Mouse (Mus musculus) heart, adult 2 months (tissue): Measurements from ENCODE around the gene Eea1. TPM values are rescaled to one million over a fixed set of nuclear protein-coding genes. Genes with fewer than 3 reads are reported as not detected.

Experiments
- DNase-seq, 2 experiments: peaks; one replicate each; pipeline ENCODE4 v3.0.0; 2021
- H3K27ac ChIP-seq: fragments of 200-600 bp; 2 replicates; pipeline ENCODE4 v1.8.1; 2022
- H3K27me3 ChIP-seq: fragments of 200-500 bp; 2 replicates; pipeline ENCODE4 v1.6.1; 2012; ENCODE audit warnings: mild to moderate bottlenecking, low read length, inconsistent platforms, mixed read lengths; ENCODE audit not compliant: control insufficient read depth, insufficient read depth
- H3K36me3 ChIP-seq: fragments of 200-500 bp; 2 replicates; pipeline ENCODE4 v1.6.1; 2012; ENCODE audit warnings: low read length, inconsistent platforms; ENCODE audit not compliant: control insufficient read depth, insufficient read depth
- H3K4me1 ChIP-seq: fragments of 200-500 bp; 2 replicates; pipeline ENCODE4 v1.6.1; 2011; ENCODE audit warnings: low read length; ENCODE audit not compliant: control insufficient read depth, insufficient read depth
- H3K4me3 ChIP-seq: fragments of 200-600 bp; 2 replicates; pipeline ENCODE4 v1.8.1; 2022
- H3K79me2 ChIP-seq: fragments of 200-500 bp; replicated peaks from 2 replicates; pipeline ENCODE4 v1.6.1; 2012; ENCODE audit warnings: mild to moderate bottlenecking, inconsistent platforms, low read length, moderate library complexity, mixed read lengths; ENCODE audit not compliant: control insufficient read depth, insufficient read depth
- H3K9ac ChIP-seq: fragments of 200-500 bp; 2 replicates; pipeline ENCODE4 v1.6.1; 2012; ENCODE audit warnings: low read depth, mild to moderate bottlenecking, control low read depth, inconsistent platforms, low read length, mixed read lengths
- CTCF ChIP-seq: fragments of 200-600 bp; IDR thresholded peaks from 2 replicates; pipeline ENCODE4 v1.8.1; 2022; ENCODE audit warnings: antibody characterized with exemption, mild to moderate bottlenecking, moderate library complexity
- EP300 ChIP-seq: fragments of 200-500 bp; IDR thresholded peaks from 2 replicates; pipeline ENCODE4 v1.6.1; 2011; ENCODE audit warnings: low read depth, low read length, control low read depth; ENCODE audit not compliant: insufficient read depth
- POLR2A ChIP-seq: fragments of 200-500 bp; IDR thresholded peaks from 2 replicates; pipeline ENCODE4 v1.6.1; 2011; ENCODE audit warnings: mild to moderate bottlenecking, low read depth, low read length, control low read depth; ENCODE audit not compliant: insufficient read depth
- WGBS: fragments of 180-500 bp; shearing (Covaris S2); methylation state at CpG from one replicate; pipeline ENCODE4 v1.1.7; 2018; 5-methylcytosine and 5-hydroxymethylcytosine counted together
- intact Hi-C: fragments of 180-260 bp; cut with DNase I; formaldehyde crosslinking; loops from one replicate; pipeline ENCODE4 v1.15.1; 2025
- polyA plus RNA-seq: library from polyadenylated mRNA; depleted of rRNA; stranded (reverse); fragments of >200 nt; gene quantifications from 2 replicates; pipeline ENCODE4 v1.2.3, GENCODE M21; 2012
- total RNA-seq, 2 experiments: library from RNA; stranded (reverse); gene quantifications; 2 replicates each; pipeline ENCODE4 v1.2.3; 2021

Gene Eea1
- total and polyA plus RNA-seq, 3 experiments, result 3.1 to 30.9 (median 30.3) TPM

DNA sequence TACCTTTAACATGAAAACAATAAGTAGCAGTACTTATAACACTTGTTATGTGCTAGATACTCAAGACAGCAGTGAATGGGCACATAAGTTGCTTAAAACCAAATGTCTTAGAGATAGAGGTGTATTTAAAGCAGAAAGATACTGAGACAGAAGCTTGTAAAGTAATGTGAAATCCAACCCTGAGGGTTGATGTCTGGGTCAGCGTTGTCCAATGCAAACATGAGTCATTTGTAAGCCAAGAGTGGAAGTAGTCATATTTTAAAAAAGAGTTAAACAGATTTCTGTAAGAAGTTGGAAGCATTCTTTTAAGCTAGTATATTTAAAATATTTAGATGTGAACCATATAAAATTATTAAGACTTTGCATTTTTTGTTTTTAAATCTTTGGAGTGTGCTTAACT is 4.6 kb downstream of the Eea1 start:
- intact Hi-C loops, result no loop called here

DNA sequence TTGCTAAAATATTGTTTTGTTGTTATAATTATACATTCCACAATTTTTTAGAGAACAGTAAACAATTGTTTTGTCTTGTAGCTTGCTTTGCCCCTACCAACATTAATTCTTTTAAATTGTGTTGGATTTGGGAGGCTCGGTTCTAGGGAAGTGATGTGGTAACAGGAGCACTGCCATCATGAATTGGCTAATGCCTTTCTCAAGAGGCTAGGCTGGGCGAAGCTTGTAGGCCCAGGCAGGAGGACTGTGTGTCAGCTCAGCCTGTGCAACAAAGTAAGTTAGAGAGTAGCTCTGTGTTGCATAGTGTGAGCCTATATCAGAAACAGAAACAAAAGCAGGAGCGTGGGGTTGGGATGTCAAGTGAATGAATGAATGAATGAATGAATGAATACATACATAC is 9.0 kb downstream of the Eea1 start:
- no peak for DNase-seq
- Histone ChIP-seq H3K9ac (no peak overlapping the region), H3K79me2 (peaks cover 6% of the 10 kb centered on the region), H3K36me3 (no peaks in the 10 kb centered on the region; the same call in 1 of the 2 replicates), H3K27ac (no peak overlapping the region), H3K4me3 (no peak overlapping the region), H3K27me3 (no peaks in the 10 kb centered on the region), H3K4me1 (no peaks in the 10 kb centered on the region; the same call in 1 of the 2 replicates)
- intact Hi-C loops, result no loop called here
- 93% methylated on average over 3 of the region's 3 CpGs for WGBS
- no peak for TF ChIP-seq POLR2A
- no peak for TF ChIP-seq EP300
- no peak for TF ChIP-seq CTCF

More for the DNA sequence above, 4.6 kb downstream of the Eea1 start:
- H3K27me3 ChIP-seq, result no peaks in the 10 kb centered on the region
- peaks cover 10% of the 10 kb centered on the region for H3K36me3 ChIP-seq
- DNase-seq, result no peak
- H3K27ac ChIP-seq, result no peak overlapping the region
- H3K4me1 ChIP-seq, result peaks cover 5% of the 10 kb centered on the region
- peaks cover 10% of the 10 kb centered on the region for H3K79me2 ChIP-seq
- 94% methylated on average over 1 of the region's 1 CpGs for WGBS
- TF ChIP-seq CTCF, result no peak
- no peak for TF ChIP-seq POLR2A
- no peak for TF ChIP-seq EP300
- no peak overlapping the region for H3K9ac ChIP-seq
- no peak overlapping the region for H3K4me3 ChIP-seq

GRCm38 (mm10) chr10:95950194-95950593 is 9.7 kb downstream of the Eea1 start:
- TF ChIP-seq CTCF, result no peak
- TF ChIP-seq POLR2A, result no peak
- no peak for TF ChIP-seq EP300
- Histone ChIP-seq H3K4me3 (no peak overlapping the region), H3K27ac (no peak overlapping the region), H3K79me2 (peaks cover 7% of the 10 kb centered on the region), H3K36me3 (no peaks in the 10 kb centered on the region; the same call in 1 of the 2 replicates), H3K4me1 (no peaks in the 10 kb centered on the region; the same call in 1 of the 2 replicates), H3K9ac (no peak overlapping the region), H3K27me3 (no peaks in the 10 kb centered on the region)
- WGBS, result 87% methylated on average over 5 of the region's 5 CpGs
- DNase-seq, result no peak
- intact Hi-C loops, result no loop called here

- Histone ChIP-seq H3K9ac (no peak overlapping the region), H3K27me3 (no peaks in the 10 kb centered on the region), H3K4me1 (no peaks in the 10 kb centered on the region; the same call in 1 of the 2 replicates), H3K4me3 (no peak overlapping the region), H3K27ac (no peak overlapping the region), H3K79me2 (peaks cover 7% of the 10 kb centered on the region), H3K36me3 (no peaks in the 10 kb centered on the region; the same call in 1 of the 2 replicates)
- intact Hi-C loops, result no loop called here
- TF ChIP-seq POLR2A, result no peak
- 93% methylated on average over 4 of the region's 4 CpGs for WGBS
- no peak for DNase-seq
Measured at GRCm38 (mm10) chr10:95950797-95951196, 10.3 kb downstream of the Eea1 start.

- H3K27me3 ChIP-seq, result no peaks in the 10 kb centered on the region
- no peak overlapping the region for H3K9ac ChIP-seq
- H3K4me1 ChIP-seq, result peaks cover 2% of the 10 kb centered on the region
- 88% methylated on average over 2 of the region's 2 CpGs for WGBS
- H3K27ac ChIP-seq, result no peak overlapping the region
- H3K4me3 ChIP-seq, result no peak overlapping the region
- TF ChIP-seq EP300 (no peak), POLR2A (no peak), CTCF (no peak)
- H3K36me3 ChIP-seq, result no peaks in the 10 kb centered on the region; the same call in 1 of the 2 replicates
- H3K79me2 ChIP-seq, result peaks cover 7% of the 10 kb centered on the region
- no peak for DNase-seq
- intact Hi-C loops, result no loop called here
Measured at GRCm38 (mm10) chr10:95951346-95951745, 10.9 kb downstream of the Eea1 start.

DNA sequence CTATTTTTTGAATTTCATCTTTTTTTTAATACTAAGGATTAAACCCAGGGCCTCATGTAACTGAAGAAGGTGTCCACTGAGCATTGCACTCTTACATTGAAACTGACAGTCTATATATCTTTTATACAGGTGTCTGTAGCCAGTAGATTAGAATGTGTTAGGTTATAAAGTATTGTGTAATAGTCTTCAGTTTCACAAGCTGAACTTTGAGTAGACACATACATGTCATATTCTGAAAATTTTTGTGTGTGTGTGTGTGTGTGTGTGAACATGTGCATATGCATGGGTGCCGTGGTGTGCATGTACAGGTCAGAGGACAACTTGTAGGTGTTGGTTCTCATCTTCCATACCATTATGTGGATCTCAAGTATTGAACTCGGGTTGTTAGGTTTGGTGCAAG is 16.2 kb downstream of the Eea1 start:
- Histone ChIP-seq H3K4me3 (no peak overlapping the region), H3K4me1 (peaks cover 6% of the 10 kb centered on the region), H3K27ac (no peak overlapping the region), H3K27me3 (no peaks in the 10 kb centered on the region), H3K79me2 (peaks cover 1% of the 10 kb centered on the region; the same call in 1 of the 2 replicates), H3K36me3 (peaks cover 2% of the 10 kb centered on the region), H3K9ac (no peak overlapping the region)
- WGBS, result 92% methylated on average over 2 of the region's 2 CpGs
- intact Hi-C loops, result no loop called here
- TF ChIP-seq POLR2A (no peak), CTCF (no peak), EP300 (no peak)
- DNase-seq, result no peak
